Mouse (Mus musculus) limb, embryonic 14.5 days (tissue): Measurements from ENCODE around the gene Camk1g. TPM values are rescaled to one million over a fixed set of nuclear protein-coding genes. Genes with fewer than 3 reads are reported as not detected.

Experiments
- ATAC-seq: fragments of 200-750 bp; cut with Nextera tagmentation; 2 replicates; pipeline ENCODE4 v1.8.0; 2017; ENCODE audit warnings: low read depth, moderate number of reproducible peaks, moderate TSS enrichment; ENCODE audit not compliant: low FRiP score
- DNase-seq: peaks from one replicate; pipeline ENCODE4 v3.0.0-alpha.2; 2015; ENCODE audit warnings: low spot score
- H3K27ac ChIP-seq: fragments of 300-500 bp; sonication (generic); replicated peaks from 2 replicates; pipeline ENCODE4 v1.5.1; 2014; ENCODE audit warnings: low read depth, mild to moderate bottlenecking, low read length, moderate library complexity, mixed read lengths
- H3K27me3 ChIP-seq: fragments of 300-500 bp; sonication (generic); 2 replicates; pipeline ENCODE4 v1.6.1; 2014; ENCODE audit warnings: low read length, mixed read lengths; ENCODE audit not compliant: control insufficient read depth, insufficient read depth
- H3K36me3 ChIP-seq: fragments of 300-500 bp; sonication (generic); 2 replicates; pipeline ENCODE4 v1.6.1; 2014; ENCODE audit warnings: mild to moderate bottlenecking, low read length, moderate library complexity, mixed read lengths; ENCODE audit not compliant: control insufficient read depth, insufficient read depth
- H3K4me1 ChIP-seq: fragments of 300-500 bp; sonication (generic); 2 replicates; pipeline ENCODE4 v1.6.1; 2014; ENCODE audit warnings: antibody characterized with exemption, low read length, mixed read lengths; ENCODE audit not compliant: control insufficient read depth, insufficient read depth
- H3K4me2 ChIP-seq: fragments of 300-500 bp; sonication (generic); replicated peaks from 2 replicates; pipeline ENCODE4 v1.6.1; 2014; ENCODE audit warnings: low read depth, mild to moderate bottlenecking, low read length, moderate library complexity; ENCODE audit not compliant: severe bottlenecking
- H3K4me3 ChIP-seq: fragments of 300-500 bp; sonication (generic); replicated peaks from 2 replicates; pipeline ENCODE4 v1.5.1; 2014; ENCODE audit warnings: low read length
- H3K9ac ChIP-seq: fragments of 300-500 bp; sonication (generic); 2 replicates; pipeline ENCODE4 v1.6.1; 2014; ENCODE audit warnings: mild to moderate bottlenecking, low read depth, low read length, moderate library complexity; ENCODE audit not compliant: severe bottlenecking
- H3K9me3 ChIP-seq: fragments of 300-500 bp; sonication (generic); 2 replicates; pipeline ENCODE4 v1.6.1; 2016; ENCODE audit warnings: low read length; ENCODE audit not compliant: control insufficient read depth
- POLR2A ChIP-seq: fragments of 200-500 bp; IDR thresholded peaks from 2 replicates; pipeline ENCODE4 v1.8.0; 2012; ENCODE audit warnings: inconsistent platforms, mild to moderate bottlenecking, moderate library complexity, borderline replicate concordance; ENCODE audit not compliant: insufficient read depth, insufficient read length; ENCODE audit errors: extremely low read depth
- WGBS: fragments of 180-500 bp; shearing (Covaris S2); extraction: QIAGEN DNeasy Blood & Tissue Kit; methylation state at CpG from one replicate; pipeline ENCODE4 v1.1.7; 2014; 5-methylcytosine and 5-hydroxymethylcytosine counted together
- polyA plus RNA-seq, 2 experiments: library from polyadenylated mRNA; depleted of rRNA in 1 of 2; stranded (reverse) in 1 of 2; unstranded in 1 of 2; fragments of >200 nt; fragmentation: Nextera tagmentation in 1 of 2; extraction: Ambion mirVana in 1 of 2; gene quantifications; 2 replicates each; pipeline versions ENCODE4 v1.2.1 to v1.2.3; 2012 to 2014

The Camk1g gene
- polyA plus RNA-seq, 2 experiments = 9.1 to 9.8 TPM

DNA sequence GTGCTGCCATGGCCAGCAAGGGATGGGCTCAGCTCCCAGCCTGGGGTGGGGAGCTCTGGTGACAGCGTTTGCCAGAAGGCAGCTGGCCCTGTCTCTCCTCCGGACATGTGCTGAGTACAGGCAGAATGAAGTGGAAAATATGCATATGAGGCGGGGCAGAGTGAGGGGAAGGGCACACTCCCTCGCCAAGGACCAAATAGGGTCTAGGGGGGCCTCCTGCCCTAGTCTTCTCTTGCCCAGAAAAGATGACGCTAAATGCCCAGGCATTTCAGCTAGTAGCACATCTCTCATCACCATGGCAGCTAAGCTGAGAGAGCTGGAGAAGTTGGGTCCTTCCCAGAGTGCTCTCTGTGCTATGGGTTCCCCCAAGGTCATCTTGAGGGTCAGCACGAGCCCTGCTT lies 52.9 kb downstream of the Camk1g start:
- no peak for TF ChIP-seq POLR2A
- no peaks in the 10 kb centered on the region for H3K4me1 ChIP-seq
- H3K36me3 ChIP-seq = no peaks in the 10 kb centered on the region
- H3K4me2 ChIP-seq = no peak overlapping the region
- DNase-seq (peak; percentile 58), ATAC-seq (peak; percentile 79)
- no peak overlapping the region for H3K27ac ChIP-seq
- H3K4me3 ChIP-seq = no peak overlapping the region
- H3K9me3 ChIP-seq = no peaks in the 10 kb centered on the region
- H3K27me3 ChIP-seq = no peaks in the 10 kb centered on the region
- WGBS = 44% methylated on average over 6 of the region's 6 CpGs
- H3K9ac ChIP-seq = no peak overlapping the region

DNA sequence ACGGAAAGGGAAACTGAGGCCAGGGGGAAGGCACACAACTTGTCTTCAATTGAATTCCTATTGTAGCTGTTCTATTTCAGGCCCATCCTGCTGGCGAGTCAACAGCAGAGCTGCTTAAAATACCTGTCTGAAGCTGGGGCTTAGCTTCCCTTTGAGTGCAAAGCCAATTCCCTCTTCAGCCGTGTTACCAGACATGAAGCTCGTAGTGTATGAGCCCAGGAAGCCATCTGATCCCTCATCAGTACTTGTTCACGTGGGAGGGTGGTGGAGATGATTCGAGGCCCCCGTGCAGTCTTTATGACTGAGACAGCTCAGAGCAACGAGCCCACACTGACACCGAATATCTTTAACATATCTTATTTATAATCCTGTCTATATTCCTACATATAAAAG lies 53.7 kb downstream of the Camk1g start:
- H3K4me3 ChIP-seq = no peak overlapping the region
- WGBS = 73% methylated on average over 9 of the region's 9 CpGs
- no peak overlapping the region for H3K4me2 ChIP-seq
- no peaks in the 10 kb centered on the region for H3K36me3 ChIP-seq
- H3K9ac ChIP-seq = no peak overlapping the region
- no peak overlapping the region for H3K27ac ChIP-seq
- no peak for DNase-seq
- no peaks in the 10 kb centered on the region for H3K9me3 ChIP-seq
- no peak for ATAC-seq
- H3K27me3 ChIP-seq = no peaks in the 10 kb centered on the region
- H3K4me1 ChIP-seq = no peaks in the 10 kb centered on the region
- TF ChIP-seq POLR2A = no peak

DNA sequence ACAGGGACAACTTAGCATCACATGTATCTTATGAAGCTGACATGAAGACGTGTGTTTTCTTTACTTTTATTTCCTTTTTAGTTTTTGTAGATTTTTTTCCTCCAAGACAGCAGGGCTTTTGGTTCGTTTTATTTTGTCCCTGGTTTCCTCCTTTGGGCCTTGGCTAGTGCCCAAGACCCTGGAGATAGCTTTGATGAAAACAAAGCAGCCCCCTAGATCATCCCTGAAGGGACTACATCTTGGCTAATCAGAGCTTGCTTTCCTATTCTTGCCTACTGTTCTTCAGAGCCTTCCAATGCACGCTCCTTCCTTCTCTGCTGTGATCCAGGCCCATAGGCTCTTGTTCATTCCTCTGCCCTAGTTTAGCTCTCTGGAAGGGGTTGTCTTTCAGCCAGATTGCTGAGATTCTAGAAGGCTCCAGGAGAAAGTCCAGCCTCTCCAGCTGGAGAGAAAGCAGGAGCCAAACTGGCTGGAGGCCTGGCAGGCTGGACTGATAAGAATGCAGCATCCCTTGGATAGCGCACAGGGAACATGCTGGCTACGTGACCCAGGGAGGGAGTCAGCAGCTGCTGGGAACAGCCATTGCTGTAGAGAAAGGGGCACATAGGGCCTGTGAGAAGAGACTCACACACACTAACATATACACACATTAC lies 54.3 kb downstream of the Camk1g start:
- no peaks in the 10 kb centered on the region for H3K4me1 ChIP-seq
- no peak overlapping the region for H3K27ac ChIP-seq
- WGBS = 85% methylated on average over 5 of the region's 5 CpGs
- no peaks in the 10 kb centered on the region for H3K27me3 ChIP-seq
- DNase-seq = peak; percentile 66
- H3K4me3 ChIP-seq = no peak overlapping the region
- ATAC-seq = peak; percentile 41; the same call in 1 of the 2 replicates
- no peak for TF ChIP-seq POLR2A
- H3K9ac ChIP-seq = no peak overlapping the region
- H3K9me3 ChIP-seq = no peaks in the 10 kb centered on the region
- H3K36me3 ChIP-seq = no peaks in the 10 kb centered on the region
- H3K4me2 ChIP-seq = no peak overlapping the region

DNA sequence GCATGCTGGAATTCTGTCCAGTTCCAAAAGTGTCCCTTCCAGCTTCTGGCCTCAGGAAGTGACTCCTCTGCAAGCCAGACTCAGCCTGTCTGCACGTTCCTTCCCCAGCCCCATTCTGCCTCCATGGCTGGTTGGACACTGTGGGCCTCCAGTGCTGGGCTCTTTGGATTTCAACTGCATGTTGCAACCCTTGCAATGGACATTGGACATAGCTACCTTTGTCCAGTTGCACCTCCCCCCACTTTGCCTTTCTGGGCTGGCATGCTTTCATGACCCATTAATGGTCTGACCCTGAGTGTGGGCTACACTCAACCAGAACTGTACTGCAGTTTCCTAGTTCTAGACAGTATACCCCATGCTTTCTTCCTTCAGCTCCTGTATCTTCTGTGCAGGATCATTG lies 58.5 kb downstream of the Camk1g start:
- ATAC-seq (no peak), DNase-seq (no peak)
- no peaks in the 10 kb centered on the region for H3K4me1 ChIP-seq
- H3K27me3 ChIP-seq = no peaks in the 10 kb centered on the region
- H3K9ac ChIP-seq = no peak overlapping the region
- no peak overlapping the region for H3K4me3 ChIP-seq
- H3K36me3 ChIP-seq = no peaks in the 10 kb centered on the region
- H3K4me2 ChIP-seq = no peak overlapping the region
- WGBS = 81% methylated on average over 1 of the region's 1 CpGs
- TF ChIP-seq POLR2A = no peak
- no peaks in the 10 kb centered on the region for H3K9me3 ChIP-seq
- H3K27ac ChIP-seq = no peak overlapping the region

DNA sequence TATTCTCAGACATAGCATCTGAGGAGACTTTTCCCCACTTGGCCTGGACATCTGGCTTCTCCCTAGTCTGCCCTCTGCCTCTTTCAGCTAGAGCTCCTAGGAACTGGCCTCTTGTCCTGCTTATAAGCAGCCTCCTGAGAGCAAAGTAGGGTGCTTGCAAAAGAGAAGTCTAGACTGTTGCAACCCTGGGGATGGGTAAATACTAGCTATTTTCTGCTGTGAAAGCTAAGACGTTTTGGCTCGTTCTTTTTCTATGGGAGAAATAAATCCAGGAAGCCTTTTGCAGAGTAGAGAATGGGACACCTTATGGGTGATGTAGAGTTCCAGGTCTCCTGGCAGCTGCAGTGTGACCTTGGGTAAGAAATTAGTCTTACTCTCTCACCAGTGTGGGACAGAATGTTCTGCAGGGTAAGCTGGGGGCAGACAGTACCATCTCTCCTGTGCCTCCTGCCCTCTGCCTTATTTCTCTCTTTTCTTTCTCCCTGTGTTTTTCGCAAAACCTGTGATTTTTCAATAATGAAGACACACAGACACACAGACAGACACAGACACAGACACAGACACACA lies 59.5 kb downstream of the Camk1g start:
- H3K4me2 ChIP-seq = no peak overlapping the region
- no peak for ATAC-seq
- 82% methylated on average over 3 of the region's 3 CpGs for WGBS
- H3K4me3 ChIP-seq = no peak overlapping the region
- H3K9ac ChIP-seq = no peak overlapping the region
- no peak for DNase-seq
- H3K36me3 ChIP-seq = no peaks in the 10 kb centered on the region
- H3K4me1 ChIP-seq = no peaks in the 10 kb centered on the region
- H3K27me3 ChIP-seq = no peaks in the 10 kb centered on the region
- H3K9me3 ChIP-seq = no peaks in the 10 kb centered on the region
- TF ChIP-seq POLR2A = no peak
- H3K27ac ChIP-seq = no peak overlapping the region
